Mouse (Mus musculus): ENCODE measurements around the gene Vcp. TPM values are rescaled to one million over a fixed set of nuclear protein-coding genes. Genes with fewer than 3 reads are reported as not detected.

The Vcp gene
- total RNA-seq (2021) = 100 to 1,000 TPM; 219 to 236 TPM
- long read RNA-seq, experiment 1, transcript Vcp-201 (17 exons, 3,316 nt) = major isoform, 156 of 195 reads
- long read RNA-seq, experiment 1, partial matches to known transcripts = 31 of 195 reads
- long read RNA-seq, experiment 1, other reads (novel, unspliced or antisense) = 8 of 195 reads
- long read RNA-seq, experiment 2, transcript Vcp-201 (17 exons, 3,316 nt) = major isoform, 329 of 377 reads
- long read RNA-seq, experiment 2, partial matches to known transcripts = 38 of 377 reads
- long read RNA-seq, experiment 2, other reads (novel, unspliced or antisense) = 10 of 377 reads

DNA sequence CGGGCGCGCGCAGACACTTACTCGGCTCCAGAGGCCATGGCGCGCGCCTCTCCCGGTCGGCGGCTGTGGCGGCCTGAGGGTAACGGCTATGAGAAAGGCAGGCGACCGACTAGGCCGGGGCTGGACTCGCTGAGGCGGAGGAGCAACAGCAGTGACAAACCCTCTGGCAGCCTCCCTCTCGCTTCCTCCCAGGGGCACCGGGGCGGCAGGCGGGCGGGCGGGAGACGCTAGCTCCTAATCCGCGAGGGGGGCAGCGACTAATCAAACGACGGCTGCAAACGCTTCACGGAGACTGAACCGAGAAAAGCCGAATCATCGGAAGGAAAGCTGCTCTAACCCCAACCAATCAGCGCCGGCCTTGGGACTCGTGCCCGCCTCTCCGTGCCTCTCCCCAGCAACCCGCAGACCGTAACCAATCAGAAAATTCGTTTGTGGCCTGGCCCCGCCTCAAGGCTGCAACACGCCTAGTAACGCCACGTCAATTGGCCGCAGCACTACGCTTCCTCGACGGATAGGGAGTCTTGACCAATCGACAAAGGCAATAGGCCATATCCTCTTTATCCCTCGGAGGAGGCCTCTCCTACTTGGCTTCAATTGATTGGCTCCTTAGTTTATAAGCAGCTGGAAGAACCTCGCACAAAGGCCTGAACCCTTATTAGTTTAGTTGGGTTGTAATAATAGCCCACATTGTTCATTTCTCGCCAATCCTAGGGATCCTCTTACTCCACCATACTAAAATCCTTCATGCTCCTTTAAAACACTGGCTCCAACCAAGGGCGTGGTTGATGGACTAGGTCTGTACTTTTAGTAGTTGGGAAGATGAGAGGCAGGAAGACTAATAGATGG, at the start of gene Vcp:
Gene Vcp, minus strand, starts transcription at position 367 of the 846 bp plus-strand sequence.
- DNase-seq = peak; percentile 99

GRCm38 (mm10) chr4:43047231-43047630, 46.9 kb upstream of the Vcp start:
- DNase-seq = peak; percentile 62

- DNase-seq = no peak
Measured at GRCm38 (mm10) chr4:43046607-43047006, 46.3 kb upstream of the Vcp start.

DNA sequence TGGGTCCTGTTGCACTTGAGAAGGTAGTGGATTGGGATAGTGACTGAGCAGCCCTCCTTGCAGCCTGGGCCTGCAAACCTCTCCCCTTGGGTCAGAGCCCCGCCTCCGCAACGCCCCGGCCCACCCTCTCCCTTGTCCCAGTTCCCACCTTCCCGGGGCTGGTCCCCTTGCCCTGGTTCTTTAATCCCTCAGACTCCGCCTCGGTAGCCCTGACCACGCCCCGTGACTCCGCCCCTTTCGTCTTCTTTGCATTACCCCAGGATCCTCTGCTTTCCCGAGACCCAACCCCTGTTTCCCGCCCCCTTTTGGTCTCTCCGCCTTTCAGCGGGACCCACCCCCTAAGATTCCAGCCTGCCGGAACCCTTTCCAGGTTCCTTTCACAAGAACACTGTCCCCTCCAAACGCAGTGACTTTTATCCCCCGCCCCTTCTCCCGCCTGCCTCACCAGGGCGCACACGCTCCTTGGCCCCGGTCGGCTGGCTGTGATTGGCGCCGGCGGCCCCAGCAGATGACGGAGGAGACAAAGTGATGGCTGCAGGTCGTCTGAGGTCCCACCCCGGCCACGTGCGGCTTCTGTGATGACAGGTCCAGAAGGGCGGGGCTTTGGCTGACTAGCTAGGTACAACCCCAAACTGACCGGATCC, 45.5 kb upstream of the Vcp start, which contains the start of gene Fam214b:
Gene Fam214b, minus strand, starts transcription at position 562 of the 644 bp plus-strand sequence.
- peak; percentile 98 for DNase-seq

- DNase-seq = no peak
Measured at GRCm38 (mm10) chr4:43045285-43045658, 45.0 kb upstream of the Vcp start.

- peak; percentile 42 for DNase-seq
Measured at GRCm38 (mm10) chr4:43044673-43045072, 44.4 kb upstream of the Vcp start.

DNA sequence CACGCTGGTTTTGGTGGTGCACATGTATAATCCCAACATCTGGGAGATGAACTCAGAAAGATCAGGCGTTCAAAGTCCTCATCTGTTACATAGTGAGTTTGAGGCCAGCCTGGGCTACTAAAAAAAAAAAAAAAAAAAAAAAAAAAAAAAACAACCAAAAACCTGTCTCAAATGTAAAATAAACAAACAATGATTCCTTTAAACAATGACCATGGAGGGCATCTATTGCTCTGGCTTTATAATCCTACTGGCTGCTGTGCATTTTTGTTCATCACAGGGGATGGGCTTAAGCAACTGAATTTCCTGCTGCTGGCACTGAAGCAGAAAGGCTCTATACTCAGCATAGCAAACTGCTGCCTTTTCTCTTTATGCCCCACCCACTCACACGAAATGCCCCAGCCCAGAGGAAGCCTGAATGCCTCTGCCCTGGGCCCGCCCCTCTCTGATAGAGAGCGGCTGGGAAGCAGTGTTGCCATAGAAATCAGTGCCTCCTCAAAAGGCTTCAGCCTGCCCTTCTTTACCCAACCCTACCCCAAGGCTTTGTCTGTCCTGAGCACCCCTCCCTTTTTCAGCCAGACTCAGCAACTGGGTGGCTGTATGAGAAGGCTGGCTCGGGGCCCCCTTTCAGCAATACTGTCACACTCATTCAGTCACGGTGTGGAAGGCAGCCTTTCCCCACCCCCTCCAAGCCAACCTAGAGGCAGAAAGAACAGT, 43.5 kb upstream of the Vcp start:
- DNase-seq = peak; percentile 54

DNA sequence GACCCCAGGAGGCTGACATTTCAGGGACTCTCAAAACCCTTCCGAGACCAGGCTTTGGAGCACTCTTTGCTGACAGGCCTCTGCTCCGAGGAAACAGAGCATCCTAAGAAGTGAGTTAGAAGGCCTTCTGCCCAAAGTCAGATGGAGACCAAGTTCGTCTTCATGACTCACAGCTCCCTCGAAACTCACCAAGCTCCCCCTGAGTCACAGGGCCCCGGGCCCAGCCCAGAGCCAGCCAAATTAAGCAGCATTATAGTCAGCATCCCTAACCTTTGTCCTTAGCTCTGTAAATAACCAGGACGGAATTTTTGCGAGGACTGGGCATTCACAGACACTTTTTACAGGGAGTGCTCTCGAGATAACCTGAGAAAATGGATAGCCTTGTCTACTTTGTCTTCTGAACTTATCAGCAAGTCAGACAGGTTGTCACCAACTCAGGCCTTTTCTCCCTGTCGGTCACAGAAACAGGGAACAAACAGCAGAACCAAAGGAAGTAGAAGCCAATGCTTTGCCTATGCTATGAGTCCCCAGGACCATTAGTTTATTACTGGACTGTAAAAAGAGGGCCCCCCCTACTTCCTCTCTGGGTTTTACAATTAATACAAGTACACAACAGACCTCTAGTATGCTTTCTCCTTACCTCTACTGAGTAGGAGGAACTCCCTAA, 40.7 kb upstream of the Vcp start:
- DNase-seq = no peak

- DNase-seq = peak; percentile 98
Measured at GRCm38 (mm10) chr4:43040114-43040572, 39.8 kb upstream of the Vcp start.

DNA sequence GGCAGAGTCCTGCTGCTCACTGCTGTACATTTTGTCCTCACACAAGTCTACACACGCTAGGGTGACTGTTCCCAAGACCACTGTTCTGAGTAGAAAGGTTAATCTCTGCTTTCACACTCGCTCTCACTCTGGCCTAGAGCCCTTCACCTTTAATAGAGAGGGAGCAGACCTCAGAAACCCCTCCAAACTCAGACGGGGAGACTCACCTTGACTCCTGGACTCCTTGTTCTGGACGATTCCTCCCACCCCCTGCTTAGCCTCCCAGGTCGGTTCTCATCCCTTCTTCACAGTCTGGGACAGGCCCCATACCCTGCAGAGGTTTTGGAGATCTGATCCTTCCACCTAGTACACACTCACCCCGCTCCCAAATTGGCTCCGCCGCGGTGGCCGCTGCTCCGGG, 39.3 kb upstream of the Vcp start:
- no peak for DNase-seq

DNA sequence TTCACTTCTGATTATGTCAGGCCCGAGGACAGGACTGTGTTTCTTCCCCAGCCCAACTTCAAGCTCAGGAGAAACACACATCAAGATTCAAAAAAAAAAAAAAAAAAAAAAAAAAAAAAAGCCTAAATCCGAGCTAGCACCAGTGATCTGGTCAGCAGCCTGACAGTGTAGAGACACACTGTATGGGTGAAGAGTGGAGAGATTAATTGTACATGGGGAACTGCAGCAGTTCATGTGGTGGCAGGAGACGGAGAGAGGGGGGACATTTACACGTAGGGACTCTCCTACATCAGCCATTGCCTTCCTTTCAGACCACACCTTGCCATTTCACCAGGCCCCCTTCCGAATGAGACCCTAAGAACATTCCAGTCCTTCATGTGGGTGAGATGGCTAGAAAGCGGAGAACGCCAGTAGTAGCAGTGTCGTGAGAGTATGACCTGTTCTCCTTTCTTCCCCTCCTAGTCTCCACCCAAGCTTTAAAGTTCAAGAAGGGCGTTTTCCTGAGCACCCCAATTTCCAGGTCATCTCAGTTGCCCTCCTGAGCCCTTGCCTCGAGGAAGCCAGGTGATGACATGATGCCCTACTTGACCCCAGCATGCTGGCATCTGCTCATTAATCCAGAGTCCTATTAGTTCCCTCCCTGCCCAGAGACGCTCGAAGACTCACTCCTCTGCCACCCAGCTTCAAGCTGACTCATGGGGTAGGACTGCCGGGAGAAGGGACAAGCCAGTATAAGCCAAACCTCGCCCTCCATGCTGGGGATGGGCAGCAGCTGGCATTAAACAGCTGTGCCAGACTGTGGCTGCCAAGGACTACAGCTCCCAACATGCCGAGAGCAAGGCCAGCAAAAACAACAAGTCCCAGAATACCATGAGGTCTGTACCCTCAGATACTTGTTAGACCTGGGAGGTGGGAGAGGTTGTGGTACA, 38.5 kb upstream of the Vcp start:
- DNase-seq = peak; percentile 66

DNA sequence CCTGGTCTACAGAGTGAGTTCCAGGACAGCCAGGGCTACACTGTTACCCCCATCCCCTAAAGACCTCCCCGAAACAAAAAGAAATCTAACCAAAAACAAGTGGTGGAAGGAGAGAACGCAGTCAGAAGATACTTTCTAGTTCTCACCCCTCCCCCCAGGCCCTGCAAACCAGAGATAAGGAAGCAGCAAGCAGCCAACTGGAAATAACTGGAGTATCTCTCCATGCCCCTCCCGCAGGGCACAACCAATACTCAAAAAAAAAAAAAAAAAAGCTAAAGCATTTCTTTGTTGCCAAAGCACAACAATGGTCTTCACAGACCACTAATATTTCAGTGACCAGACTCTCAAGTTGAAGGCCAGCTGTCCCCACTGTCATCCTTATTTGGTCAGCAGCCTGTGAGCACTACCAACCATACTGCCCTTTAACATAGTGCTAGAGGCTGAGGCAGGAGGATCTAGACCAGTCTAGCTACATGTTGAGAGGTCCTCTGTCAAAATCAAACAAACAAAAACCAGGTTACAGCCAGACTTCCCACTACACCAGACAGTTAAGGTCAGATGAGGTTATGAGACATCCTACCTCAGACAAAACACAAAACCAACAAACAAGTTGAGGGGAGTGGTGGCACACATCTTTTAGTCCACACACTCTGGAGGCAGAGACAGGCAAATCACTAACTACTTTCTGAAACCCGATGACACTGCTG, 37.7 kb upstream of the Vcp start:
- no peak for DNase-seq

- DNase-seq = no peak
Measured at GRCm38 (mm10) chr4:43036356-43036755, 36.0 kb upstream of the Vcp start.

DNA sequence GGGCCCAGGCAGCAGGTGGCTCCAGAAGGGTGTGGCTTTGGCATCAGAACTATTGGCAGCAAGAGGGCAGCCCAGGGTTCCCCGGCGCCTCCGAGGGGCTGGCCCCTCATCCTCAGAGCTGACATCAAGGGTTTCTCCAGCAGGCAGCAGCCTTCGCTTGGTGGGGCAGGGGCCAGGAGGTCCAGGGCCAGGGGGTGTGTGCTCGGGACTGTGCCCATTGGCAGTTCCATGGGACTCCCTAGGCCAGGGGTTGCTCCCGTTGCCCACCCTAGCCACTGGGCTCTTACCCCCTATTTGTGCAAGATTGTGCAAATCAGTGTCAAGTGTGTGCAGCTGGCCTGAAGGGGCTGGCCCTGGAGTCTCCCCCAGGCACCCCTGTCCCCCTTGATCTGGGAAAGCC, 35.5 kb upstream of the Vcp start:
- DNase-seq = no peak

DNA sequence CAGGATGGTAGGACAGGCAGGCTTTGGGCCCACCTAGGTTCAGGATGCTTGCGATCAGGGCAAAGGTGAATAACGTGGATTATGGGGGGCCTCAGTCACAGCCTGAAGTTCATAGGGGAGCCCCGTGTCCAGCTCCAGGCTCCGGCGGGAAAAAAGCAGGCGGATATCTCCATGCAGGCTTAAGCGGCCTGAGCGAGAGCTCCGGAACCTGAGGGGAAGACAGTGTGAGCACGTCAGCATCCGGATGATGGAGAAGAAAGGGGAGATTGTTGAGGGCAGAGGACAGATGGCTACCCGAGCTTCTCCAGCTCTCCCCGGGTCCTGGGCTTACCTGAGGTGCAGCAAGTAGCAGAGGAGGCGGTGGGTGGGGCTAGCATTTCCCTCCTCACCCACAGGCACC, 33.2 kb upstream of the Vcp start:
- DNase-seq = no peak

GRCm38 (mm10) chr4:43032501-43032900, 32.2 kb upstream of the Vcp start:
- no peak for DNase-seq

- peak; percentile 88 for DNase-seq
Measured at GRCm38 (mm10) chr4:43031237-43031995, 31.1 kb upstream of the Vcp start, which contains the start of gene Stoml2. Gene Stoml2 (minus strand): TSS chr4:43031710.

- DNase-seq = no peak
Measured at GRCm38 (mm10) chr4:43030780-43031230, 30.5 kb upstream of the Vcp start.

DNA sequence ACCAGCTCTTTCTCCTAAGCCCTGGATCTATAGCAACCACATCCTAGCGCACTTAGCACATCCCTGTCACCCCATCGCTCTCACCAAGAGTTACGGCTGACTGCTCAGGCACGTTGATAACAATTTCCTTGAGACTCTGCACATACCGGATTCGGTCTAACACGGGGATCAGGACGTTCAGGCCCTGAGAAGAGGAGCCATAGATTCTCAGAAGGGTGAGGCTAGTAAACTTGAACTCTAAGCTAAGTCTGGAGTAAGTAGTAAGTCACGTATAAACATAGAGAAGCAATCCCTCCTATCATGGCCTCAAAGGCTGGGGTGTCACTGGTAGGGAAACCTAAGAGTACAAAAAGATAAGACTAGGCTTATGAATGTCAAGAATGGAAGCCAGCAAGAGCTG, 30.0 kb upstream of the Vcp start:
- DNase-seq = no peak
